Mouse (Mus musculus) megakaryocyte, adult 5-6 weeks (primary cell): Measurements from ENCODE around the gene Ptpn5. TPM values are rescaled to one million over a fixed set of nuclear protein-coding genes. Genes with fewer than 3 reads are reported as not detected.

Source experiments
- ATAC-seq: 2 replicates; pipeline ENCODE4 v1.8.0; 2016; ENCODE audit warnings: mild to moderate bottlenecking, inconsistent platforms; ENCODE audit not compliant: poor library complexity, severe bottlenecking
- total RNA-seq, 2 experiments: library from RNA; stranded (forward) in 1 of 2; stranded (reverse) in 1 of 2; fragments of 153-499, 151-499 nt in 1 of 2; fragments of 221-1000, 200-1000 nt in 1 of 2; gene quantifications; 2 replicates each; pipeline versions ENCODE4 v1.2.3 to v1.2.4; 2015 to 2017

Gene Ptpn5
- total RNA-seq (2015) (not detected in 2 replicates), total RNA-seq (2017) (not detected in 2 replicates)

DNA sequence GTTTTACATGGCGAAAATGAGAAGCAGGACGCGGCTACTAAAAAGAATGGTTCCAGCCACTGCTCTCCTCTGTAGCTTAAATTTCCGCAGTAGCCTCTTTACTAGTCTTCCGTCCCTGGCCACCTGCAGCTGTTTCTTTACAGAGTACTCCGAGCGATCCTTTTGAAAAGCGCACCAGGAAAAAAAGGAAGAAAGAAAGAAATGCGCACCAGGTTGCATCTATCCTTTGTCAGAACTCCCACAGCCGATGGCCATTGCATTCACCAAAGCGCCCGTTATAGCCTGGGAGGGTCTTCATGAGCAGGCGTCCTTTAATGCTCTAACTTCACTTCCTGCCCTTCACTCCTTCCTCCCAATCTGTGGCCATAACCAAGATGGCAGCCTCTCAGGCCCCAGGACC is at the start of gene Ptpn5:
TSS of gene Ptpn5 (minus strand) at position 354 of the 400 bp plus-strand sequence.
- ATAC-seq, result no peak

DNA sequence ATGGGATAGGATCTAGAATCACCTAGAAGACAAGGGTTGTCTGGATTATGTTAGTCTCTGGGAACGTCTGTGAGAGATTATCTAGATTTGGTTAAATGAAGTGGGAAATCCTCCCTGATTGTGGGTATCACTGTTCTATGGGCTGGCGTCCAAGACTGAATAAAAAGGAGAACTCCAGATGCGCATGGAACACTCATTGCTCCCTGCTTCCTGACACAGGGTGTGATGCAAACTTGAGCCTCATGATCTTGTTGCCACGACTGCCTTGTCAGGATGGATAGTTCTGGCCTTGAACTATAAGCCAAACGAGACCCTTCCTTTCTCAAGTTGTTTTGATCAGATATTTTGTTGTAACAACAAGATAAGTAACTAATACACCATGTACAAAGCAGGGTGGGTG is 37.3 kb upstream of the Ptpn5 start:
- ATAC-seq, result no peak

DNA sequence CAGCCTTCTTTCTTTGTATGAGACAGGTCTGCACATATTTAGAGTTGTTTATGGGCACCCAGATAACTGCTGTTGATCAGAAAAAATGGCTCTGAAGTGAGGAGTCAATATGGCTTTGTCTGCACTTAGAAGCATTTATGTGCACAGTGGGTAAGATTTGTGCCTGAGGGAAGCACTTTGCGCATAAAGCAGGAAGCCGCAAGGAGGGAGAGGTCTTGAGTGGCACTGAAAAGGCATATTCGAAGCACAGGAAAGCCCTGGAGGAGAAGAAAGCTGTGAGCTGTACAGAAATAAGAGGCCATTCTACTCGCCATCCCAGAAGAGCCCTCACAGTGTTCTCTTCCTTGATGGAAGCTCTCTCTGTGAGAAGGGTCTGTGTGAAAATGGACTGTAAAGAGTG is 31.5 kb upstream of the Ptpn5 start:
- ATAC-seq, result no peak

DNA sequence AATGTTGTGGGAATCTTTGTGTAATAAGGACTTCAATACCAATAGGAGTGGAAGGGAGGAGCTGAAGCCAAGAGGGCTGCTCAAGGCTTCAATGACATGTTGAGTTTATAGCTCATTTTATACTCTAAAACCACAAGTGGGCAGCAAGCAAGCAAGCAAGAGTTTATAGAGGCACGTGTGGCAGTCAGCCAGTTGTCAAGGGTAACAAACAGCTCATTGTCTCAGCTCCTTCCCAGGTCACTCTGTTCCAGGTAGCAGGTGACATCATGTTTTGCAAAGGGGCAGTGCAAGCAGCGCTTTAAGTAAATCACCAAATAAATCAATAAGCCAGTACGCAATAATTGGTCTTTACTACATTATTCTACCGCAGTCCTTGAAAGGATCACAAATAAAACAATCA is 29.7 kb upstream of the Ptpn5 start:
- ATAC-seq, result no peak

DNA sequence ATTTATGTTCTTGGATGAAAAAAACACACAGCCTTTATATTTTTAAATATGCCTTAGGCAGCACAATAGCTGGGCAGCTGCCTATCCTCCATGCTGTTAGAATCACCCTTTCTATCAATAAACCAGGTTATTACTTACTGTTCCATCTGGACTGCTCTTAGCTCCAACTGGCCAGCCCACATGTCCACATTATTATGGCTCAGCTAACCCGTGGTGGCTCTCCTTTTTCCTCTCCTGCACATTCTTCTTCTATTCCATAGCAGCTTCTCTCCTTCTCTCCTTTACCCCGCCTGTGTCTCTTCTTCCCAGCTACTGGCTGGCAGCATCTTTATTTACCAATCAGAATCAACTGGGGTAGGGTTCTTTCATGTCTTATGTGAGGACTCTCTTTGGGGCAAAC is 25.0 kb upstream of the Ptpn5 start:
- ATAC-seq, result no peak

DNA sequence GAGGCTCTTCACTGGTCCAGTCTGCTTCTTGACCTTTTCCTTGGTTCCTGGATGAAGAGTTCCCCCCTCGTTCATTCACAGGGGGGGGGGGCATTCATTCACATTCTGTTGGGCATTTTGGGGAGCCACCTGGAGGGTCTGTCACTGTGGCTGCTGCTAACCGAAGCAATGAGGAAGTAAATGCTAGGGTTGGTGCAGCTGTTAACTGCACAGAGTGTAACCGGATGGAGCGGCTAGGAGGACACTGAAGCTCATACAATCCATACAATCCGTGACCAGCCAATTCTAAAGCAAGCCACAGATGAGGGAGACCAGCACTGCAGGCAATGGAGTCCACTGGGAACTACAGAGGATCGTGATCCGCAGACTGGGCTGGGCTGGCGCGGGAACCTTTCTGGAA is 24.3 kb upstream of the Ptpn5 start:
- ATAC-seq, result peak; percentile 82

DNA sequence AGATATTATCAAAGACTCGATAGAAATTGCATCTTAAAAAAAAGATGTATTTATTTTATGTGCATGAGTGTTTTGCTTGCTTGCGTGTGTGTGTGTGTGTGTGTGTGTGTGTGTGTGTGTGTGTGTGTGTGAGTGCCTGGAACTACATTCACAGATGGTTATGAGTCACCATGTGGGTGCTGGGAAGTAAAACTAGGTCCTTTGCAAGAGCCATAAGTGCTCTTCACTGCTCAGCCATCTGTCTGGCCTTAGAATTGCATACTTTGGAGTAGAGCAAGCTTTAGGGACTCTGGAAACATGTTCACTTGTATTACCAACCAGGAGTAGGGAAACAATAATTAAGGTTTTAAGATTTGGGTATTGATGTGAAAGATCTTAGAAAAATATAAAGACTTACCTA is 22.4 kb upstream of the Ptpn5 start:
- no peak for ATAC-seq

DNA sequence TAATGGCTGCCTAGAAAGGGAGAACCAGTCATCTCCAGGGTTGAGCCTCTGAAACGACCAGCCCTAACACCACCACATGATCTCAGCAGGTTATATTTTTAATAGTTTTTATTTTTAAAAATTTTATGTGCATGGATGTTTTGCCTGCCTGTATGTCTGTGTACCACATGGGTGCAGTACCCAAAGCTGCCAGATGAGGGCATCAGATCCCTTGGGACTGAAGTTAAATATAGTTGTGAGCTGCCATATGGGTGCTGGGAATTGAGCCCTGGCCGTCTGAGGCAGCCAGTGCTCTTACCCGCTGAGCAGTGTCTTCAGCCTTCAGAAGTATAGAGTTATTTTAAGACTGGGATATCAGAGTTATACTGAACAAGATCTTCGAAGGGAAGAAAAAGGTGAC is 21.9 kb upstream of the Ptpn5 start:
- ATAC-seq, result no peak

DNA sequence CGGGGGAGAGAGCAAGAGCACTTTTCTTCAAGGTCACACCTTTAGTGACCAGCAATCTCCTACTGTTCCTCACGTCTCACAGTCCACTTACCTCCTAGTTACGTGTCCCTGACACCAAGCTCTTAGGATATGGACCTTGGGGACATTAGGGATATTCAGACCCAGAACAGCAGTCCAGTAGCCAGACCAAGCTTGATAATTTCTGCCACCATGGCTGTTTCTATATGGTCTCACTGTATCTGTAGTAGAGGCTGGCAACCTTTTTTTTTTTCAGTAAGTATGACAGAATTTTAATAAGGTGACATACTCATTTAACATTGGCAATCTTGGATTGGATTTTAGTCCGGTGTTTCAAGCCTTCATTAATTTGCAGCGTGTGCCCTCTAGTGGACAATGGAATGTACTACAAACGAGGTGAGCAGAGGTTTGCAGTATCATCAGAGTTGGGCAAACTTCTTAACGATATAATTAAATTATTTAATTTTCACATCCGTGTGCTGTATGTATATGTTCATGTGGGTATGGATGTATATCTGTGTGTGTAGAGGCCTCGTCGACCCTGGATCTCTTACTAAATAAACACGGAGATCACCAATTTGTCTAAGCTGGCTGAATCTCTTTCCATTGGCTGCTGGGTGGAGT is 17.1 kb upstream of the Ptpn5 start:
- ATAC-seq, result peak; percentile 74

DNA sequence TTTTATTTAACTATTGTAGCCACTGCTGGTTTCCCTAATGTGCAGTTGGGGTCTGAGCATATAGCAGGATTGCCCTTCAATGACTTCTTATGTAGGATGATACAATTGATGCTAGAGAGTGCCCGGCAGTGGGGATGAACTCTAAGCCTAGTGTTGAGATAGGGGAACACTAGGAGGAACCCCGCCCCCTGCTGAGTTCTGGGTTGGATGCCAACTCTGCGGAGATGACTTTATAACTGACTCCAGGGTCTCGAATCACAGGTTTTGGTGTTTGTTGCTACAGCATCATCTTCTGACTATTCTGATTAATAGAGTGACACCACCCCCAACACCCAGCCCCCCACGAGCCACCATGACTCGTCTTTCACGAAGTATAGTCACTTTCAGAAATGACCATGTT is 14.8 kb upstream of the Ptpn5 start:
- ATAC-seq, result no peak

DNA sequence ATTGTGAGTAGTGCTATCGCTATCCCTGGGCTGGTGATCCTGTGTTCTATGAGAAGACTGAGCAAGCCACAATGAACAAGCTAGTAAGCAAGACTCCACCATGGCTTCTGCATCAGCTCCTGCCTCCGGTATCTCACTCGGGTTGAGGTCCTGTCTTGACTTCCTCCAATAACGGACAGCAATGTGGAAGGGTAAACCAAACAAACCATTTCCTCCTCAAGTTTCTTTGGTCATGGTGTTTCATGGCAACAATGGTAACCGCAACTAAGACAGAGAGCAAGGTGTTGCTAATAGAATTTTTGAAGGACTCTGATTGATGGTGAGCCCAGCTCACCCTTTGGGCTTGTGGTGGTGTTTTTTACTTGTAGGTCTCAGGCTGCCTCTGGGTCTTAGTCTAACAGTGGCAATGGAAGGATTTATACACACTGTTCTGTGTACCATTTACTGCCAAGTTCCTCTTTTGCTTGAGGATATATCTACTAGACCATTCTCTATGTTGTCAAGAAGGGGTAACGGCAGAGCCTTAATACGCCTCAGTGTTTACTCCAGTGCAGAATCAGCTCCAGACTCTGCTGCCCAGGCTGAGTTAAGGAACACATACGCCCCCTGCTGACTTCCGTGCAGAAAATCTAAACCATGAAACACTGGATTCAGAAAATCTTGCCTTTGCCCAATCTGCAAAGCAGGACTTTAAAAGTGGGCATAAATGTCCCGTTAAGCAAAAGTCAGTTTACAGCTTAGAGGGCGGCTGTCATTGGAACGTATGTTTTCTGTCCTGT is 12.7 kb upstream of the Ptpn5 start:
- ATAC-seq, result peak; percentile 74

DNA sequence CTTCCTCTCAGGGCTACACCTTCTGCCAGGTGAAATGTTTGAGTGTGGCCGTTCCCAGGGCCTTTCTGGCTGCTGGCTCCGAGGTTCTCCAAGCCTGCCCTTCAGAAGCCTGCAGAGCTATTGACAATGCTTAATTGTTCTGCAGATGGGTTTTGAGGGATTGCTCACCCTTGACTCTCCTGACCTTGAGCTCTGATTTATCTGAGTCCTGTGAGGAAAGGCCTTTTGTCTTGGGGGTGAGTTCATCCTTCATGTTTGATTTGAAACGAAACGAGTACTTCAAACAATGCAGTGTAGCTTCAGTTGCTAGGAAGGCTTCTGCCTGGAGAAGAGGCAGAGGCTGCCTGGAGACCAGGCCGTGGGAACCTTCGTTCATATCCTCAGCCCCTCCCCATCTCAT is 10.8 kb upstream of the Ptpn5 start:
- ATAC-seq, result no peak

DNA sequence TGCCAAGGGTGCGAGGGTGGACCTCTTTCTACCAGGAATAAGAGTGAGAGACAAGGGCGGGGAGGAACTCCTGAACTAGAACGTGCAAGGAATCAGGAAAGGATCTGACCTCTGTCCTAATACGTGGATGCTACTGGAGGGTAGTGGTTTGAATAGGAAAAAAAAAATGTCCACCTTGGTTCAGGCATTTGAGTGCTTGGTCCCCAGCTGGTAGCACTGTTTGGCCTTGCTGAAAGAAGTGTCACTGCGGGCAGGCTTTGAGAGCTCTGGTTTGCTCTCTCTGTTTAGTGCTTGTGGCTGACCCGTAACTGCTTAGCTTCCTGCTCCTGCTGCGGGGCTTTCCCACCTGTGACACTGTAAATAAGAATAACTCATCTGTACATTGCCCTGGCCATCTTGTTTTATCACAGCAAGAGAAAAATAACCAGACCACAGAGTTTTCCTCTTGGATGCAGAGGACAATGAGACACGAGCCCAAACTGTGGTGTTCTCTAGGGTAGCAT is 6.4 kb upstream of the Ptpn5 start:
- ATAC-seq, result peak; percentile 45; the same call in 1 of the 2 replicates

DNA sequence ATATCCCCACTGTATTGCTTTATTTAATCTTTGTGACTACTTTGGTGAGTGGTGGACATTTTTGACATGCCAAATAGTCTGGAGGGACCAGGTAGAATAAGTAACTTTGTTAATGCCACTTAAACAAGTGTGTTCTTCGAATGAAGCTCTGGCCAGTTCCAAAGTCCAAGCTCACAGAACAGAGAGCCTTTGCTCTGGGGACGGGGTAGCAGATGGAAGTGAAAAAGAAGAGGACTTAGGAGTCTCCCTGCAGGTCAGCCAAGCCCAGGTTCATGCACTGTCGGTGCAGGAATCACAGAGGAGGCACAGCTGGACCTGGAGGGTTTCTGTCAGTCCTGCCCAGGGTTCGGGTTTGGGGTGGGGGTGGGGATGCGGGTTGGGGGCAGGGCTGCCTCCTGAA is 1.1 kb upstream of the Ptpn5 start:
- no peak for ATAC-seq

DNA sequence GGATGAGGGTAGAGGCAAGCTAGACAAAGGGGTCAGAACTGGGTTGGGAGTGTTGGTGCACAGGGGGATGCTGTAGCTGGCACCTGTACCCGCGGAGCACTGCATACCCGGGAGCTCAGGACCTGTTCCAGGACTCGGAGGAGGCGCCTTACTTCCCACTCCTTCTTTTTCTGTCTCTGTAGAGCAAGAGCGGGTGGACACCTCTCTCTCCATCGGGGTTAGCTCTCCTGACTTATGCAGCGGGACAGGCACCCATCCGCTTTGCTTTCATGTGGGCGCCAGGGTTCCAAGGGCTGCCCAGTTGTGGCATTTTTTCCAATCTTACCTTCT is 588 bp downstream of the Ptpn5 start:
- ATAC-seq, result no peak

DNA sequence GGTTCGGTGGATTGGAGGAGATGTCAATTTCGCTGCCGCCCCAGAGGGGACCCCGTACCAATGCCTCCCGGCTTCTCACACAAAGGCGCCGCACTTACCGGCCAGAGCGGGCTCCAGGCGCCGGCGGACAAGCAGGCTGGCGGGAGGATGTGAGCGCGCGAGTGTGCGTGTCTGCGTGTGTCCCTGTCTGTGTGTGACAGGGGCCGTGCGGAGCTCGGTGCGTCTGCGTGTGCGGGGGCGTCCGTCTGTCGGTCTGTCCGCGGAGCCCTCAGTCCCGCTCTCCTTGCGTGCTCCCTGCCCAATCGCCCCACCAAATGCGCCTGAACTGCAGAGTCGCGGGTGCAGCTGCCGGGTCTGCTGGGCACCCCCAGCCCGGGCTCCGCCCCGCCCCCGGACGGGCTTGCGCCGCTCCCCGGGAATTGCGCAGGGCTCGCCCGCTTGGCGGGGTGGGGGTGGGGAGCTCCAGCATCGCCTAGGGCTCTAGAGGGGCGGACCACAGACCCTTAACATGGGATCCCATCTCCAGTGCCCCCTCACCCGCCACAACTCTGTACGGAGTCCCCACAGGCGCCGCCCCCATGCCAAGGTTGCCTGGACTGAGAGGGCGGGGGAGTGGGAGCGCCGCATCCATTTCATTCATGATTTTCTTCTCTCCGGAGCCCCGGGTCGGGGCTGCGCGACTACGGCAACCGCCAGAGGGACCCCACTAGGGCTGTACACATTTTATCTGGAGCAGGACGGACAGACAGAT is 1.1 kb downstream of the Ptpn5 start:
- ATAC-seq, result 0 out of 2 replicates have a peak, but pooled peaks have one; percentile 11

DNA sequence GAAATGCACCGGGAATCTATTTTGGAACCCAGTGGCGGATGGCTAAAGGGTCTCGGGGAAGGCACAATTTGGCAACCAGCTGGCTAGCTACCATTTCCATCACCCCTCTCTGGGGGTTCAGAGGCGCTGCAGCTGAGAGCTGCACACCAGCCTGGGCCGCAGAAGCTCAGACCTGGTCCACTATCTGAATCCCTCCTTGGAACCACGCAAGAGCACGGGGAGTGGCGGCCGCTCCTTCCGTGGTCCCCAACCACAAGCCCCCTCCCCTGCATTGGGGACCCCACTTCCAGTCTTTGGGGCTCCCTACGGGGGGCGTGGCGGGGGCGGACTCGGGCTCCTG is 1.7 kb downstream of the Ptpn5 start:
- no peak for ATAC-seq

DNA sequence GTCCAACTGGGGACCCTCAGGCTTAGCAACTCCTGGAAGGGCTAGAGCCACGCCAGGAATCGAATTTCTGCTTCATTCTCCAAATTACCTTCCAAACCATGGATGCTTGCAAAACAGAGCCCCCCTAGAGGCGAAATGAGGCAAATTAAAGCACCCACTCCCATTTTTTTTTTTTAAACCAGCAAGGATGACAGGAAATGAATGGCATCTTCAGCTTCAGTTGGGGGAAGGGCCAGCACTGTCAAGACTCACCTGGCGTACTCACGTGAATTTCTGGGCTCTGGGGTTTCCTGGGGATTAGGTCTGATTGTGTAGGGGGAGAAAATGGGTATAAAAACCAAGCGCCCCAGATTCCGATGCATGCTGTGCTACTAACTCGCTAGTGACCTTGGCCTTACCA is 2.2 kb downstream of the Ptpn5 start:
- no peak for ATAC-seq

DNA sequence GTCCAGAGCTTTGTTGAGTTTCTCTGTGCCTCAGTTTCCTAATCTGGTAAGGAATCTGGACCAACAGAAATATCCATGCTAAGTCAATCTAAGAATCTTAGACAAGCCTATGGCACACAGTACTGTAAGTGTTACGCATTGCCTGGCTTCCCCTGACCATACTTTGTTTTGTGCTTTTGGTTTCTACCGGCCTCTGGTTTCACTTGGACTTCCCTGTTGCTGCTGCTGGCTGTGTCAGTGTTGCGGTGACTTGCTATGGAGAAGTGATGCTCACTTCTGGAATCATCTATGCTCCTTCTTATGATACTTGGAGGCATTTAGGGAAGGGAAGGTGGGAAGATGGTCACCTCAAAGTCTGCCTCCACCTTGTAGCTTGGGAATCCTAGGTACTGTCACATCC is 11.5 kb downstream of the Ptpn5 start:
- ATAC-seq, result peak; percentile 95

DNA sequence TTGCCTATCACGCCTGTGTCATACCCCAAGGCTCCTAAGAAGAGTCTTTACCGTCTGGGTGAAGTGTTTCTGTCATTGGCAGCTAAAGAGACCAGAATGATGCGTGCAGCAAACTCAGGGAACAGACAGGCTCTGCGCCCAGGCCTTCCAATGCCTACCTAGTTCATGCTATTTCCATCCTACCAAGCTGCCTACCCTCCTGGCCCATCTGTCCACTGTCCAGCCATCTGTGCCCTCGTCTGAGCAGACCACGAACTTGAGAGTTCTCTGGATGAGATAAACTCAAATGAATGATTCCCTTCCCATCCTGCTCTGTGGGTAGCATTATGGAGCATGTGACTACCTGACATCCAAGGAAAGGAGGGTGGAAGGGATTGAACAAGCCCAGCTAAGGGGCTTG is 16.8 kb downstream of the Ptpn5 start:
- ATAC-seq, result no peak

DNA sequence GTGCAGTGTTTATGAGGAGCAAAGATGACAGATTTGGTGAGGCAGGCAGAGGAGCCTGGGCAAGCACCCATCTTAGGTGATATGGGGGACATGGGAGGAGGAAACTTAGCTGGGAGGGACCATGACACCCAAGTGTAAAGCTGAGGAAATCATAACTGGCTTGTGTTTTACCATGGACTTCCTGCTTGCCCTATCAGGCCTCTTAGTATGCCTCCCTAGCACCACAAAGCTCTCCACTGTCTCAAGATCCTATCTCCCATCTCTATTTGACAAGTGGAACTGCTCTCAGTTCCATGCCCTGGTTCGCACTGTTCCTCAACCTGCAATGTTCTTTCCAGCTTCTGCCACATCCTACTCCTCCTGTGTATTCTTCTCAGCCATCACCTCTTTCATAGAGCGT is 18.0 kb downstream of the Ptpn5 start:
- ATAC-seq, result no peak

DNA sequence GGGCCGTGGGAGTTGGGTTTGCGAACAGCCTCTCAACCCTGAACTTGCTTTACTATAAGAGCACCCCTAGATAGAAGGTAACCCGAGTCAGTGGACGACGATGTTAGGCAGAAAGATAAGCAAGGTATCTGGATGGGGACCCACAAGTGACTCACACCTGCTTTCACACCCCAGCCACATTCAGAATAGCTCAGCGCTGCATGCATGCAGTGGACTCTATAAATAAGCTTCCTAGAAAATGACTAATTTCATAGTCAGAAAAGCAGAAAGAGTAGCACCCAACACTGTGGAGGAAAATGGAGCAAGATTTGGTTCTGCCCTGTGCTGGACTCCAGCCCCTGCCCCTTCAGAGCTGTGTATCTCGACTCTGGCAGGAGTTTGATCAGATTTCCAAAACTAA is 20.1 kb downstream of the Ptpn5 start:
- no peak for ATAC-seq
